8 mouse cellular contexts compared by ENCODE assay signal in the genomic region with DNA sequence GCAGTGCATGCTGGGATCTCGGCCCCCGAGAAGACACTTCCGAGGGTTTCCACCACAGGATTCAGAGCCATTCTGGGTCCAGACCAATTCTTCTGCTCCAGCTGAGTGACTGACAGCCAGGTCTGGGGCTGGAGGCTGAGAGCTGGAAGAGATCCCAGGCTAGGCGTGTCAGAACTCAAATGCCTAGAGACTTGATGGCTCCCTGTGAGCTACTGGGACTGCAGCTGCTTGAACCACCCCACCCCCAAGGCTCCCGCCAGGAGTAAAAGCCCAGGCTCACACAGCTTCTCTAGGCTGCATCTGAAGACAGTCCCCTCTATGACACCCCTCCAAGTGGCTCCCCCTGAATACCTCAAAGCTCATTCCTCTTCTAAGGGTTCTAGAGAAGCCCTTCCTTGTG. TPM values are rescaled to one million over a fixed set of nuclear protein-coding genes. Genes with fewer than 3 reads are reported as not detected.
DNase-seq lines count a peak whose midpoint lies in the region; ATAC-seq lines count a peak whose summit lies in the region.

No protein-coding gene starts in this region.

- no peaks in the 10 kb centered on the region for H3K9me3 ChIP-seq in hindbrain, embryonic 15.5 days
- no peaks in the 10 kb centered on the region for H3K9me3 ChIP-seq in hindbrain, embryonic 12.5 days (replicated peaks)
- no peaks in the 10 kb centered on the region for H3K9me3 ChIP-seq in midbrain, embryonic 15.5 days

- no peaks in the 10 kb centered on the region for H3K36me3 ChIP-seq in hindbrain, embryonic 15.5 days
- no peaks in the 10 kb centered on the region for H3K36me3 ChIP-seq in hindbrain, embryonic 12.5 days
- H3K36me3 ChIP-seq in midbrain, embryonic 15.5 days (replicated peaks) = no peaks in the 10 kb centered on the region

- peak; percentile 91 for DNase-seq in fibroblast of lung, adult 2 months (ENCODE audit: low read depth)
- peak; percentile 89 to 91 for DNase-seq in heart, postnatal 10 days
- peak; percentile 37 to 66 for DNase-seq in layer of hippocampus, postnatal 10 days (ENCODE audit: low spot score in 2 of 2)
- no peak for DNase-seq in spleen, postnatal 36 days (ENCODE audit: low spot score in 2 of 2)

- peak; percentile 66; the same call in 1 of the 2 replicates for ATAC-seq in hindbrain, embryonic 15.5 days (ENCODE audit: low FRiP score, low read depth)
- ATAC-seq in hindbrain, embryonic 12.5 days (ENCODE audit: low FRiP score) = no peak
- ATAC-seq in midbrain, embryonic 15.5 days (replicated peaks) = 0 out of 2 replicates have a peak, but pooled peaks have one; percentile 24
- no peak for ATAC-seq in activated CD4-positive, CD25-positive, alpha-beta regulatory T cell, adult 4 months

- H3K4me2 ChIP-seq in hindbrain, embryonic 15.5 days = no peak overlapping the region
- H3K4me2 ChIP-seq in hindbrain, embryonic 12.5 days (replicated peaks) = no peak overlapping the region
- H3K4me2 ChIP-seq in midbrain, embryonic 15.5 days = no peak overlapping the region

- 45% methylated on average over 5 of the region's 5 CpGs for WGBS in hindbrain, embryonic 15.5 days
- WGBS in hindbrain, embryonic 12.5 days = 56% methylated on average over 5 of the region's 5 CpGs
- WGBS in midbrain, embryonic 15.5 days = 52% methylated on average over 5 of the region's 5 CpGs

- H3K4me3 ChIP-seq in hindbrain, embryonic 15.5 days = no peak overlapping the region
- H3K4me3 ChIP-seq in hindbrain, embryonic 12.5 days = no peak overlapping the region
- H3K4me3 ChIP-seq in midbrain, embryonic 15.5 days = no peak overlapping the region

- intact Hi-C loops in heart, postnatal 10 days (cut with DNase I) = loop anchor here (5.0 kb wide), 1 partner anchor 116 kb away; no protein-coding TSS in a partner anchor

- peaks cover 3% of the 10 kb centered on the region; the same call in 1 of the 2 replicates for H3K27me3 ChIP-seq in hindbrain, embryonic 15.5 days
- H3K27me3 ChIP-seq in hindbrain, embryonic 12.5 days = peaks cover 6% of the 10 kb centered on the region
- H3K27me3 ChIP-seq in midbrain, embryonic 15.5 days (replicated peaks) = no peaks in the 10 kb centered on the region

- H3K27ac ChIP-seq in hindbrain, embryonic 15.5 days (replicated peaks) = no peak overlapping the region
- H3K27ac ChIP-seq in hindbrain, embryonic 12.5 days = no peak overlapping the region
- H3K27ac ChIP-seq in midbrain, embryonic 15.5 days = no peak overlapping the region

- no peak overlapping the region for H3K9ac ChIP-seq in hindbrain, embryonic 15.5 days
- no peak overlapping the region for H3K9ac ChIP-seq in hindbrain, embryonic 12.5 days
- no peak overlapping the region for H3K9ac ChIP-seq in midbrain, embryonic 15.5 days

- H3K4me1 ChIP-seq in hindbrain, embryonic 15.5 days (replicated peaks) = no peaks in the 10 kb centered on the region
- no peaks in the 10 kb centered on the region for H3K4me1 ChIP-seq in hindbrain, embryonic 12.5 days
- no peaks in the 10 kb centered on the region for H3K4me1 ChIP-seq in midbrain, embryonic 15.5 days

RNA-seq across cellular contexts. Expression of a gene that starts 42.0 kb away (rescaled TPM):
- polyA plus RNA-seq in hindbrain, embryonic 15.5 days (2015; fragmentation: Nextera tagmentation; extraction: Ambion mirVana) = 0.25 and 0.40 TPM in 2 replicates
- 0.07 and 0.10 TPM in 2 replicates for polyA plus RNA-seq in hindbrain, embryonic 12.5 days (2016; fragmentation: Nextera tagmentation; extraction: Ambion mirVana)
- total RNA-seq in heart, postnatal 10 days (2021) = under 1 TPM; 0.02 to 0.05 TPM
- total RNA-seq in layer of hippocampus, postnatal 10 days (2021) = under 1 TPM; 0.38 to 0.43 TPM
- polyA plus RNA-seq in midbrain, embryonic 15.5 days (2015; fragmentation: Nextera tagmentation; extraction: Ambion mirVana) = 0.09 and 0.12 TPM in 2 replicates
- polyA plus RNA-seq in activated CD4-positive, CD25-positive, alpha-beta regulatory T cell, adult 4 months (2017; shearing (Covaris generic)) = not detected

RNA-seq across cellular contexts. Expression of a gene that starts 44.6 kb away (rescaled TPM):
- polyA plus RNA-seq in hindbrain, embryonic 15.5 days (2015; fragmentation: Nextera tagmentation; extraction: Ambion mirVana) = 578 and 599 TPM in 2 replicates
- 743 and 783 TPM in 2 replicates for polyA plus RNA-seq in hindbrain, embryonic 12.5 days (2016; fragmentation: Nextera tagmentation; extraction: Ambion mirVana)
- 1,000 to 10,000 TPM; 1,750 to 1,767 TPM for total RNA-seq in heart, postnatal 10 days (2021)
- 100 to 1,000 TPM; 378 to 402 TPM for total RNA-seq in layer of hippocampus, postnatal 10 days (2021)
- 482 and 547 TPM in 2 replicates for polyA plus RNA-seq in midbrain, embryonic 15.5 days (2015; fragmentation: Nextera tagmentation; extraction: Ambion mirVana)
- polyA plus RNA-seq in activated CD4-positive, CD25-positive, alpha-beta regulatory T cell, adult 4 months (2017; shearing (Covaris generic)) = not detected

Comparison
In these comparisons a context has a peak if more than half of its experiments do, and no peak if none do; other contexts are left out.
1. ATAC-seq: peak in hindbrain, embryonic 15.5 days (single experiment) and midbrain, embryonic 15.5 days (single experiment); none in hindbrain, embryonic 12.5 days (single experiment) and activated CD4-positive, CD25-positive, alpha-beta regulatory T cell, adult 4 months (single experiment).
2. DNase-seq: peak in fibroblast of lung, adult 2 months (single experiment), heart, postnatal 10 days (2 of 2) and layer of hippocampus, postnatal 10 days (2 of 2); none in spleen, postnatal 36 days (0 of 2).
3. RNA of a gene that starts 44.6 kb away (polyA plus RNA-seq): 743 to 783 TPM in hindbrain, embryonic 12.5 days, 578 to 599 TPM in hindbrain, embryonic 15.5 days and 482 to 547 TPM in midbrain, embryonic 15.5 days; not detected in activated CD4-positive, CD25-positive, alpha-beta regulatory T cell, adult 4 months; every median in the first group is over 100 times any median in the second.